Mouse (Mus musculus): ENCODE data around the gene Sp7.

DNA sequence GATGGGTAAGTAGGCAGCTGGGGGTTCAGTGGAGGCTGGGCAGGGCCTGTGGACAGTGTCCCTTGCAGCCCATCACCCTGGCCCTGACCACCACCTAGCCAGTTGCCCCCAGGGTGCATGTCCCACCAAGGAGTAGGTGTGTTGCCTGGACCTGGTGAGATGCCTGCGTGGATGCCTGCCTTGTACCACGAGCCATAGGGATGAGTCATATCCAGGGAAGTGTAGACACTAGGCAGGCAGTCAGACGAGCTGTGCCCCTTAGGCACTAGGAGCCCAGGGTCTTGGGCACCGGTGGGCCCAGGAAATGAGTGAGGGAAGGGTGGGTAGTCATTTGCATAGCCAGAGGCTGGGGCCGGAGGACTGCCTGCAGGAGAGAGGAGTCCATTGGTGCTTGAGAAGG, 8.1 kb downstream of the Sp7 start:
- no peak for TF ChIP-seq ZC3H11A (IDR thresholded peaks at IDR 0.05; ENCODE audit: borderline replicate concordance, low read depth, low read length)
- no peak for TF ChIP-seq ZNF384 (IDR thresholded peaks at IDR 0.05; ENCODE audit: low read depth, low read length)
- TF ChIP-seq MAFK (IDR thresholded peaks at IDR 0.05; ENCODE audit: insufficient read depth, low read depth, low read length), result no peak
- TF ChIP-seq CHD2 (IDR thresholded peaks at IDR 0.05; ENCODE audit: low read depth, low read length), result no peak
- no peak for TF ChIP-seq HCFC1 (IDR thresholded peaks at IDR 0.05; ENCODE audit: borderline replicate concordance, insufficient read depth, low read length)
